Mouse (Mus musculus) spleen, adult 2 months (tissue): ENCODE measurements at regions not wholly inside any gene's neighbourhood (a gene's known extent, or its start where the extent isn't known, plus 50 kb on each side); places are given as distances from the start of the nearest gene placed in this dataset.

Experiments
- CTCF ChIP-seq: fragments of 200-500 bp; IDR thresholded peaks from 2 replicates; pipeline ENCODE4 v1.5.1; 2011; ENCODE audit warnings: mild to moderate bottlenecking, inconsistent platforms; ENCODE audit not compliant: insufficient read depth, insufficient read length, insufficient replicate concordance; ENCODE audit errors: extremely low read depth
- POLR2A ChIP-seq: fragments of 200-500 bp; IDR thresholded peaks from 2 replicates; pipeline ENCODE4 v1.6.1; 2011; ENCODE audit warnings: low read depth, low read length, inconsistent platforms

DNA sequence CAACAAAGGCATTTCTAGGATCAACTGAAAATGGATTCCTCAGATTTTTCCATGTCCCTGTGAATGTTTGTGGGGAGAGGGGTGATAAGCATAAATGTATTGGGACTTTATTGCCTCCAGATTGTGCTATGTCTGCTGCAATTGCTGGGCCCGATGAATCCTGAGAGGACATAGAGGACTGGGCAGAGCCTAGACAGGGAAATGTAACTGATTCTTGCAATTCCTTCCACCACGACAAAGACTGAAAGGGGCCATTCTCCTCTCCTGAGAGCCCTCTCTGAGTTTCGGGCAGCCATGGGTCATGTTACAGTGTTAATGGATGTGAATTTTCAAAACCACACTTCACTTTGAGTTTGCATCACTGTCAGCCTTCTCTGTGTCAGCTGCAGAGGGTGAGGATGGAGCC, 159.7 kb upstream of the Gdf10 start:
- TF ChIP-seq CTCF (no peak), POLR2A (no peak)
